Mouse (Mus musculus) testis, adult 2 months (tissue): ENCODE measurements at regions not wholly inside any gene's neighbourhood (a gene's known extent, or its start where the extent isn't known, plus 50 kb on each side); places are given as distances from the start of the nearest gene placed in this dataset.

ENCODE experiments used
- H3K27ac ChIP-seq: fragments of 200-500 bp; 2 replicates; pipeline ENCODE4 v1.5.1; 2012; ENCODE audit warnings: low read depth, low read length; ENCODE audit not compliant: control insufficient read depth, insufficient read depth
- H3K27me3 ChIP-seq: fragments of 200-500 bp; 2 replicates; pipeline ENCODE4 v1.6.1; 2012; ENCODE audit warnings: mild to moderate bottlenecking, low read length, moderate library complexity; ENCODE audit not compliant: control insufficient read depth, insufficient read depth
- H3K36me3 ChIP-seq: fragments of 200-500 bp; 2 replicates; pipeline ENCODE4 v1.6.1; 2012; ENCODE audit warnings: mild to moderate bottlenecking, low read length; ENCODE audit not compliant: control insufficient read depth, insufficient read depth
- H3K4me1 ChIP-seq: fragments of 200-500 bp; 2 replicates; pipeline ENCODE4 v1.6.1; 2012; ENCODE audit warnings: low read length; ENCODE audit not compliant: control insufficient read depth, insufficient read depth
- H3K4me3 ChIP-seq: fragments of 200-500 bp; 2 replicates; pipeline ENCODE4 v1.5.1; 2012; ENCODE audit warnings: low read depth, mild to moderate bottlenecking, low read length, moderate library complexity, mixed read lengths; ENCODE audit not compliant: control insufficient read depth
- CTCF ChIP-seq: fragments of 200-500 bp; IDR thresholded peaks from 2 replicates; pipeline ENCODE4 v1.5.1; 2012; ENCODE audit warnings: low read depth, mild to moderate bottlenecking, inconsistent platforms, low read length, moderate library complexity; ENCODE audit not compliant: control insufficient read depth, insufficient read depth, insufficient replicate concordance
- POLR2A ChIP-seq: fragments of 200-500 bp; IDR thresholded peaks from 2 replicates; pipeline ENCODE4 v1.6.1; 2012; ENCODE audit warnings: low read depth, mild to moderate bottlenecking, inconsistent platforms, low read length, moderate library complexity; ENCODE audit not compliant: control insufficient read depth

DNA sequence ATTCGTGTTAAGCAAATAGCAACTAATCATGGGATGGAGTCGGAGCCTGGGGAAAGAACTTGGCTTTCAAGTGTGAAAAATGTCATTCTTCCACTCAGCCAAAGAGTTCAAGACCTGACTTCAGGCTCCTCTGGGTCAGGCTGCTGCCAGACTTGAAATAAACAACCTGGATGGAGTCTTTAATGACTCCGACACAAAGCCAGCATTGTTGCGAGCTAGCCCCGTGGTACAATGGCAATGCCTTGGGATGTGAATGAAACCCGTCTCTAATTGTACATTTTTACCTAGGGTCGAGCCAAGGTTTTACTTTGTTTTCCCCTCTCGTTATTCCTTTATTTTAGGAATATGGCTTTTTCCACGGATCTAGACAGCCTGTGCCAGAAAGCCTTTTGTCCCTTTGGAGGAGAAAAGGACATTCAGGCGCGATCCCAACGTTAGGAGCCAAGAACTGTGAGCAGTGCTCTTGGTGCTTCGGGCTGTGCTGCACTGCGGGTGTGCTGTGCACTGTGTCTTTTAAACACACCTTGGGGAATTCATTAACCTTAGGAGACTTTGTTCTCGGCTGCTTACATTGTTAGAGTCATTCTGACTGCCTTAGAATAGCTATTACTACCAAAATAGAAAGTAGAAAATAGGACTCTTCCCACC, 398.1 kb downstream of the Cd83 start:
- TF ChIP-seq POLR2A (no peak), CTCF (no peak)
- Histone ChIP-seq H3K36me3 (no peaks in the 10 kb centered on the region), H3K27ac (no peak overlapping the region), H3K27me3 (no peaks in the 10 kb centered on the region), H3K4me1 (no peaks in the 10 kb centered on the region), H3K4me3 (no peak overlapping the region)

DNA sequence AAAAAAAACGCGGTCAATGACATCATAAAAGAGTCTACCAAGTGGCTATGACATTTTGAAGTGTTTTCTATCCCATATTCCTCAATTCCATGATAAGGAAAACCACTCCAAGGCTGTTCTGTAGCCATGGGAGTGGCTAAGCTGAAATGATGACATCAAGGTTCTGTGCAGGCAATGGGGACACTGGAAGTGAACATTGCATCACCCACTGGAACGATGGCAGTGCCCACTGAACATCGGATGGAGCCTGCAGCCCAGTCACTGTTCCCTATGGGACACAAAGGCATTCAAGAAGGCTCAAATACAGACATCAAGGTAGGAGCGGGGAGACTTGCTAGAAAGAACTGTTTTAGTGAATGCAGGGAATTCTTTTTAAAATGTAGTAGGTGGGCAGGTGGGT, 410.8 kb downstream of the Cd83 start:
- no peak overlapping the region for H3K4me3 ChIP-seq
- no peak overlapping the region for H3K27ac ChIP-seq
- H3K4me1 ChIP-seq = peaks cover 2% of the 10 kb centered on the region; the same call in 1 of the 2 replicates
- no peak for TF ChIP-seq POLR2A
- TF ChIP-seq CTCF = no peak
- no peaks in the 10 kb centered on the region for H3K36me3 ChIP-seq
- H3K27me3 ChIP-seq = no peaks in the 10 kb centered on the region

DNA sequence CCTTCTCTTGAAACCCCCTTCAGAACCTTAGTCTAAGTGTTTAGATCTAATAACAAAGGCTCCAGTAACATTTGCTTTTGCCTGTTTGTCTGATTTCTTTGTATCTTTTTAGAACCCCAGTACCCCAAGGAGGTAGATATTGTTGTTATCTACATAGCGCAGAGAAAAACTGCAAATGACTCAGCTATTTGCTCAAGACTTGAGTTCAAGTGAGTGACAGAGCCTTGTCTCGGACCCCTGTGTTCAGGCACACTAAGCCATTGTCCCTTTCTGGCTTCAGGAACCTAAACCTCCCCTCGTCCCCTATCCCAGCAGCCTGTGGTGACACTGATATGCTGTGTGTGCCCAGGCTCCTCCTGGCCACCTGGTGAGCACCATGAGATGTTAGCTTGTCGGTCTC, 421.5 kb downstream of the Cd83 start:
- no peaks in the 10 kb centered on the region for H3K27me3 ChIP-seq
- no peaks in the 10 kb centered on the region for H3K4me1 ChIP-seq

DNA sequence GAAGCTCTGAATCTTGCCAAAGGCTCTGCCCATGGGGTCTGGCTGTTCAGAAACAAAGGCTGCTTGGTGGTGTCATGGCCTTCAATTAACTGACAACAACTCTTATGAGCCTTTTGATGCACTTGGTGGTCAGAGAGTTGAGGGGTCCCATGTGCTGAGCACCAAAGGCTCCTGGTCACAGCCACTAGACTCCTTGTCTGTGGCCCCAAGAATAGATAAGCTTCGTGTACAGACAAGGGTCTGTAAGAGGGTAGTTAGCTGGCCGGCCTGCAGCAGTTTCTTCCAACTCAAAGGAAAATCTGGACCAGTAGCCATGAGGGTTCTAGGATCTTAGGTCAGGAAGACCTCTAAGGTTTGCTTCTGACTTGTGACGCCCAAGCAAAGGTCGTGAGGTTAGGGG, 421.9 kb downstream of the Cd83 start:
- Histone ChIP-seq H3K4me1 (no peaks in the 10 kb centered on the region), H3K4me3 (no peak overlapping the region), H3K27ac (no peak overlapping the region), H3K36me3 (no peaks in the 10 kb centered on the region), H3K27me3 (no peaks in the 10 kb centered on the region)
- no peak for TF ChIP-seq CTCF
- TF ChIP-seq POLR2A = no peak

More for the DNA sequence above, 421.5 kb downstream of the Cd83 start:
- H3K27ac ChIP-seq = no peak overlapping the region
- TF ChIP-seq CTCF = no peak
- TF ChIP-seq POLR2A = no peak
- H3K4me3 ChIP-seq = no peak overlapping the region
- H3K36me3 ChIP-seq = no peaks in the 10 kb centered on the region

DNA sequence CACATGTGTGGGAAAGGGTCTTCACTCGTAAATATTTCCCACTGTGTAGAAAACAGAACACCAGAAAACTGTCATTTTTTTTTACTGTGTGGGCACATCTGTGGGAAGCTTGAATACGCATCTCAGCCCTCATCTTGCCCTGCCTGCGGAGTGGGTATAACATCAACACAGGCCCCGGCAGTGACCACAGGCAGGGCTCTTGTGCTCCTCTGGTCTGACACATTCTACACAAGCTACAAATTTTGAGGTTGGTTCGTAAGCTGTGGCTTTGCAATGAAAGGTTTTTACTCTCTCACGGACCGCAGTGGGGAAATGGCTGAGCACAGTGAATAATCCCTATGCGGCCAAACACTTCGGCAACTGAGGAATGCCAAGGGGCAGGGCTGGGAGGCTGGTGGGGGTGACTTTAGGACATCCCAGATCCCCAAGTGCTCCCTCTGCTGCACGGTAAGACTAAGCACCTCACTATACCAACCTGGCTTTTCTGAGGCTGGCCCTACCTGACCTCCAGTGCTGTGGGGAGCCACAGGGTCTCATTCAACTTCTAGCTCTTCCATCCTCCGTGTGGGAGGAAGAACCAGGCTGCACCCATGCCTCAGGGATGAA, 422.9 kb downstream of the Cd83 start:
- H3K4me3 ChIP-seq = no peak overlapping the region
- no peaks in the 10 kb centered on the region for H3K36me3 ChIP-seq
- H3K4me1 ChIP-seq = no peaks in the 10 kb centered on the region
- H3K27ac ChIP-seq = no peak overlapping the region
- TF ChIP-seq CTCF = no peak
- TF ChIP-seq POLR2A = no peak
- no peaks in the 10 kb centered on the region for H3K27me3 ChIP-seq

DNA sequence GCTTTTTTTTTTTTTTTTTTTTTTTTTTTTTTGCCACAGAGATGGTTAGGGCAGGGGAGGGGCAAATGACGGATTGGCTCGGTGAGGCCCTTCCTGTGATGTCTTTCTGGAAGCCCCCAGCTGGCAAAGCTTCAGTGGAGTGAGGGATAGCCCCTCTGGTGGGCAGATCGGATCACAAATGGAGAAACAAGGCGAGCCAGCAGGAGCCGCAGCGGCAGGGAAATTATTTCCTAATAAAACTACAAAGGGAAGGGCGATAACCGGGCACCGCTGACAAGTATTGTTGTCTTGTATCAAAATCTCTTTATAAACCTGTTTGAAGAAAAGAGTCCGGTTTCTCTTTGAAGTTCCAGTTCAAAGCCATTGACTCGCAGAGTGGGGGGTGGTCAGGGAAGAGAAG, 424.5 kb downstream of the Cd83 start:
- no peak overlapping the region for H3K4me3 ChIP-seq
- H3K36me3 ChIP-seq = no peaks in the 10 kb centered on the region
- H3K4me1 ChIP-seq = no peaks in the 10 kb centered on the region
- H3K27me3 ChIP-seq = no peaks in the 10 kb centered on the region
- no peak for TF ChIP-seq POLR2A
- TF ChIP-seq CTCF = no peak
- H3K27ac ChIP-seq = no peak overlapping the region

DNA sequence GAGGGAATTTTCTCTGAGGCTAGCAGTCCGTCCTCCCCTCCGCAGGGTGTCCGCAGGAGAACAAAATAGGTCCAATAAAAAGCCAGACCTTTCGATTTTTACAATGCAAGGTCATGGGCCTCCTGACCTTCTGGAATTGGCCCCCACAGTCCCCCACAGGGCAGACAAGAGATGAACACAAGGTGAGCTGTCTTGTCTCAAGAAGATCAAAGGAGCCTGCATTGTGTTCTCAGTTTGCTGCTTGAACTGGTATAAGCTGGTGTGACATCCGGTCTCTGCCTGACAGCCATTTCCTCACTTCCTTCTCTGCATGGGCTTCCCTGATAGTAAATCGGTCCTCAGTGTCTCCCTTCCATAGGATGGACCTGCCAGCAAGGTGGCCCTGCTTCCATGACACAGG, 425.5 kb downstream of the Cd83 start:
- Histone ChIP-seq H3K27ac (no peak overlapping the region), H3K4me1 (no peaks in the 10 kb centered on the region), H3K36me3 (no peaks in the 10 kb centered on the region), H3K27me3 (no peaks in the 10 kb centered on the region), H3K4me3 (no peak overlapping the region)
- no peak for TF ChIP-seq CTCF
- TF ChIP-seq POLR2A = no peak
